Mouse (Mus musculus) G1E-ER4 (cell line): Measurements from ENCODE around the gene Camkmt. TPM values are rescaled to one million over a fixed set of nuclear protein-coding genes. Genes with fewer than 3 reads are reported as not detected.

Experiments
- GATA1 ChIP-seq: IDR thresholded peaks from one replicate; pipeline ENCODE4 v1.8.0; 2012; ENCODE audit warnings: low read length, inconsistent platforms
- polyA plus RNA-seq: library from polyadenylated mRNA; stranded (reverse); fragments of >175 nt; gene quantifications from 2 replicates; pipeline ENCODE4 v1.2.3, GENCODE M21; 2012

Camkmt gene
- polyA plus RNA-seq, 1 experiment: 2.5 TPM

GRCm38 (mm10) chr17:85352731-85353130 lies 262.4 kb downstream of the Camkmt start:
- no peak for TF ChIP-seq GATA1

- TF ChIP-seq GATA1: no peak
Observed at GRCm38 (mm10) chr17:85353191-85353590, 262.8 kb downstream of the Camkmt start.

GRCm38 (mm10) chr17:85353636-85354035 lies 263.3 kb downstream of the Camkmt start:
- no peak for TF ChIP-seq GATA1

- TF ChIP-seq GATA1: no peak
Observed at GRCm38 (mm10) chr17:85355356-85355755, 265.0 kb downstream of the Camkmt start.

- no peak for TF ChIP-seq GATA1
Observed at GRCm38 (mm10) chr17:85361006-85361405, 270.7 kb downstream of the Camkmt start.

- no peak for TF ChIP-seq GATA1
Observed at GRCm38 (mm10) chr17:85367319-85367718, 277.0 kb downstream of the Camkmt start.

GRCm38 (mm10) chr17:85368776-85369175 lies 278.4 kb downstream of the Camkmt start:
- no peak for TF ChIP-seq GATA1

GRCm38 (mm10) chr17:85372076-85372475 lies 281.7 kb downstream of the Camkmt start:
- no peak for TF ChIP-seq GATA1

GRCm38 (mm10) chr17:85372523-85372922 lies 282.2 kb downstream of the Camkmt start:
- no peak for TF ChIP-seq GATA1

- no peak for TF ChIP-seq GATA1
Observed at GRCm38 (mm10) chr17:85374100-85374833, 283.9 kb downstream of the Camkmt start.

- no peak for TF ChIP-seq GATA1
Observed at GRCm38 (mm10) chr17:85374834-85375176, 284.5 kb downstream of the Camkmt start.

- TF ChIP-seq GATA1: no peak
Observed at GRCm38 (mm10) chr17:85375523-85375922, 285.2 kb downstream of the Camkmt start.

- no peak for TF ChIP-seq GATA1
Observed at GRCm38 (mm10) chr17:85377496-85377895, 287.1 kb downstream of the Camkmt start.

- no peak for TF ChIP-seq GATA1
Observed at GRCm38 (mm10) chr17:85379101-85379500, 288.7 kb downstream of the Camkmt start.

- no peak for TF ChIP-seq GATA1
Observed at GRCm38 (mm10) chr17:85381578-85382223, 291.3 kb downstream of the Camkmt start.

GRCm38 (mm10) chr17:85382344-85382743 lies 292.0 kb downstream of the Camkmt start:
- no peak for TF ChIP-seq GATA1

GRCm38 (mm10) chr17:85382906-85383305 lies 292.6 kb downstream of the Camkmt start:
- no peak for TF ChIP-seq GATA1
